Mouse (Mus musculus): ENCODE results near the gene Oxld1.

Oxld1 gene

DNA sequence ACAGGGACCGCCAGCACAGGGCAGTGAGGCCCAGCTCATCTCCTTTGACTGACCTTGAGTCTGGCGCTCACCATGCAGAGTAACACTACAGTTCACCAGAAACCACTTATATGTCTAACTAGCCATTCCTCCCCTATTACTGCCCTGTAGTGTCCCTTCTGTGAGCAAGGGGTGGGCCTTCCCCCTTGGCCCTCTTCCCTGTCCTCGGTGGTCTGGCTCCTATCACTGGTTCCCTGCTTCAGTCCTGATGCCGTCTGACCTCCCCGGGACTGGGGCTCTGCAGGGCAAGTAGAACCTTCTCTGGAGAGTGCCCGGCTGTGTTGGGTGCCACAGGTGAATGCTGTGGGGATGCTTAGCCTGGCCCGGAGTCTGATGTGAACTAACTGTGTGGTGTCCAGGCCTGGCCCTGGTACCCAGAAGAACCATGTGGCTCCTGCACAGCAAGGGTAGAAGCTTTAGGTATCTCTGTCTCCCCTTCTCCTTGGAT, 25.6 kb upstream of the Oxld1 start:
- no peak for DNase-seq

- DNase-seq: peak; percentile 58
Observed at GRCm38 (mm10) chr11:120472052-120472451, 14.2 kb upstream of the Oxld1 start.

GRCm38 (mm10) chr11:120467736-120468092, 9.8 kb upstream of the Oxld1 start:
- no peak for DNase-seq

GRCm38 (mm10) chr11:120467051-120467735, 9.3 kb upstream of the Oxld1 start, which contains the start of gene Arl16:
Arl16 (minus strand) TSS chr11:120467607.
- DNase-seq: peak; percentile 96

DNA sequence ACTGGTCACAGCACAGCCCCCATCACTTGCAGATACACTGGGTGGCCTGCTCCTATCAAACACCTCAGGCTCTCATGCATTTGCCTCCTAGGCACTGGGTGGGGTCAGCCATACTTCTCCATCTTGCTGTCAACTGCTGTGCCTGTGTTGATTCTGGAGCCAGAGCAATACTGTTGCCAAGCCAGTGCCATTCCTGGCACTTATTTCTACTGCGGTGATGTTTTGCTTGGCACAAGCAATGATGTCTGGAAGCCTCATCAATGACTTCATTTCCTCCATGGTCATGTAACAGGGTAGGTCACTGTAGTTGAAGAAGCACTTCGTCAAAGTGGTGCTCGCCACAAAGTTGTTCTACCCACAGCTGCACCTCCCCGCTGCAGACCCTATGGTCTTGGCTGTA, 7.7 kb upstream of the Oxld1 start:
- no peak for DNase-seq

- no peak for DNase-seq
Observed at GRCm38 (mm10) chr11:120464365-120464764, 6.5 kb upstream of the Oxld1 start.

DNA sequence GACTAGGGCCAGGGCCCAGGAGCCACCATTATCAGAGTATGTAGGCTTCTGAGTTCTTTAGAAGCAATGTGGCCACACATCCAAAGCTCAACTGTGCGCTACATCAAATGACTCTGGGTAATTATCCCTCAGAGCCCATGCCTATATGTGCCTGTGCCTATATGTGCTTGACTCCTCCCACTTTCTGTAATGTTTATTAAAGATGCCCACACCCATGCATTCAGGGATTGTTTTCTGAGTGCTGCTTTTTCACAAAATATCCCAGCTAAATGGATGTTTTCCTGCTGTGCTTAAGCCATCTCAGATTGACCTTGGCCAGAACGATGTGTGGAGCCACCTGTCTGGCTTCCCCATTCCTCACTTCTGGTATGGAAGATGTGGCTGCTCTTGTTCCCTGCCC, 5.7 kb upstream of the Oxld1 start:
- DNase-seq: no peak

GRCm38 (mm10) chr11:120458847-120459597, 1.2 kb upstream of the Oxld1 start:
- no peak for DNase-seq

GRCm38 (mm10) chr11:120457370-120457769, 498 bp downstream of the Oxld1 start:
- no peak for DNase-seq

DNA sequence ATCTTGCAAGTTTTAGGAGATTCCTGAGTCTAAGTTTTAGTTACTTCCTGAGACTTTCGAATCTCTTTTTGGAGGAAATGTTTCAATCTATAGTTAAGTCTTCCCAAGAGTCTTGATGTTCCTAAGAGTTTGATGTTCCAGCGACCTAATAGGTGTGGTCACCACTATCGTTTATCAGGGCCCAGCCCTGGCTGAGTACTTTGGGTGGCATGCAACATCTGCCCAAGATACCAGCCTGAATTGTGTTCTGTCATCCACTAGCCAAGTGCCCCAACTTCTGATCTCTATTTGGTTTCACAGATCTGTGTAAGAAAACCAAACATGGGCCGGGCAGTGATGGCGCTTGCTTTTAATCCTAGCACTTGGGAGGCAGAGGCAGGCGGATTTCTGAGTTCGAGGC, 2.5 kb downstream of the Oxld1 start:
- no peak for DNase-seq

DNA sequence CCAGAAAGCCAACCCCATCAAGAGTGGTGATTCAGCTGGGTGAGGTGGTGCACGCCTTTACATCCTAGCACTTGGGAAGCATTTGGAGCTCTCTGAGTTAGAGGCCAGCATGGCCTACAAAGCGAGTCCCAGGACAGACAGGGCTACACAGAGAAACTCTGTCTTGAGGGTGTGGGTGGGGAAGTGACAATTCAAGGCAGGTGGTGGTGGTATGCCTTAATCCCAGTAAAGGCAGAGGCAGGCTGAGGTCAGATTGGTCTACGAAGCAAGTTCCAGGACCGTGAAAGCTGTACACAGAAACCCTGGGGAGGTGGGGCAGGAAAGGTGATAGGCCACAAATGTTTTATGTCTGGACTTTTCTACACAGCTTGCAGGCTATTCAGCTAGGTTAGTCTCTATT, 2.9 kb downstream of the Oxld1 start:
- no peak for DNase-seq

- DNase-seq: no peak
Observed at GRCm38 (mm10) chr11:120453306-120453705, 4.6 kb downstream of the Oxld1 start, which contains the start of gene Pde6g. Pde6g (minus strand) TSS chr11:120453500.

DNA sequence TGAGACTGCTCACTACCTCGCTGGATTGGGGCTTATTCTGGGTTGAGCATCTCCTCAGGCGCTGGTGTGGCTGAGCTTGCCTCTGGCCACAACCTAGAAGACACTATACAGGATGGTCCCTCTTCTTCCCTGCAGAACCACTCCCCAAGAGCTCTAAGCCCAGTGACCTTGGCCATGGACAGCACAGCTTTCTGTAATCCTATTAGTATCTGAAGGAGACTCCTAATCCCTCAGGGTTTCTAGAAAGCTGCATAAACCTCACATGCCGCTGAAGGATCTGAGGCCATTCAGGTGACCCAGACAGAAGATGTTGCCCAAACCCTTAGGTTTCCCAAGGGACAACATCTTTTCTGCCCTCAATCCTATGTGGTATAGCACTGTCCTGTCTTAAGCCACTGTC, 5.6 kb downstream of the Oxld1 start:
- DNase-seq: no peak

- DNase-seq: no peak
Observed at GRCm38 (mm10) chr11:120447179-120447578, 10.7 kb downstream of the Oxld1 start.

DNA sequence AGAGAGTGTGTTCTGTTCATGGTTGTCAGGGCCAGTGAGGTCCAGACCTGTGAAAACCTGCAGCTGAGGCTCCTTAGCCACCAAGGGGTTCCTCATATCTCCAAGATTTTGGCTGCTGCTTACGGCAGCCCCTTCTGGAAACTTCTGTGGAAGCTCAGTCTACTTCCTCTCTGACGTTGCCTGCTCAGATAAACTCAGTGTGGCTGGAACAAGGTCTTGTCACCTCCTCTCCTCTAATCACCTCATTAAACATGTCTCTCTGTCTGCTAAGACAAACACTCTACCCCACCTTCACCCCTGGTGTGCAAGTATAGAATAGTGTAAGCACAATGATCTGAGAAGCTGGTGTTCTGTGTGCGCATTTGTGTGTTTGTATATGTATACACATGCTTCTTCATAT, 12.4 kb downstream of the Oxld1 start:
- no peak for DNase-seq

DNA sequence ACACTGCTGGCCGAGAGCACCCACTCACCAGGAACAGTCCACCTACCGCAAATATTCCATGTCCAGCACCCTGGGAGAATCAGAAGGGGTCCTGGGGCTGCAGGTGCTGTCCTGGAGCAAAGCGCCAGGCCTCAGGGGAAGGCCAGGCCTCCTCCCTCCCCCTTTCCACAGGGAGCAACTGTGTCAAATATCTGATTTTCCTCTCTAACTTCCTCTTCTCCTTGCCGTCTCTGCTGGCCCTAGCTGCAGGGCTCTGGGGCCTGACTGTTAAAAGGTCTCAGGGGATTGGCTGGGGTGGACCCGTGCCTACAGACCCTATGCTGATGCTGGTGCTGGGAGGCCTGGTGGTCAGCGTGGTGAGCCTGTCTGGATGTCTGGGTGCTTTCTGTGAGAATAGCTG, 13.8 kb downstream of the Oxld1 start:
- no peak for DNase-seq

DNA sequence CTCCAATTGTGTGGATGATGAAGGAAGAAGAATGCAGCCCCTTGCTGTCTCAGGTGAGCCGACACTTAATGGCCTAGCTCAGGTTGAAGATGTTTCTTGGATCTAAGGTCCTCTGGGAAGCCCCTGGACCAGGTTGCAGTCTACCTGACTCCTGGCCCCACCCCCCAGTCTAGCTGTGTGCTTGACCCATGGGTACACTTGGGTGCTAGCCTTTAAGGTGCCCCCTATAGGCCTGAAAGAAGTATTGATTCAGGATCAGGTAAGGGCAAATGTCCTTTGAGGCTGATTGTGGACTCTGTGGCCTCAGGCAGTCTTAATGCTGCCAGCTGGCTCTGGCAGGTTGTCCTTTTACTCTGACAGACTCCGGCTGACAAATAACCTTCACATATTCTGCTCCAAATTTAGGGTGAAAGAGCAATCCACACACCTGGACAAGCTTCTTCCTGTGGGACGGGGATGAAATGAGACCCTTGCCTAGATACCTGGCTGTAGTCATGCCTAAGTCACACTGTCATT, 15.0 kb downstream of the Oxld1 start:
- DNase-seq: no peak

- no peak for DNase-seq
Observed at GRCm38 (mm10) chr11:120442344-120442743, 15.5 kb downstream of the Oxld1 start, which contains the start of gene Tspan10. Tspan10 (plus strand) TSS chr11:120442644.

DNA sequence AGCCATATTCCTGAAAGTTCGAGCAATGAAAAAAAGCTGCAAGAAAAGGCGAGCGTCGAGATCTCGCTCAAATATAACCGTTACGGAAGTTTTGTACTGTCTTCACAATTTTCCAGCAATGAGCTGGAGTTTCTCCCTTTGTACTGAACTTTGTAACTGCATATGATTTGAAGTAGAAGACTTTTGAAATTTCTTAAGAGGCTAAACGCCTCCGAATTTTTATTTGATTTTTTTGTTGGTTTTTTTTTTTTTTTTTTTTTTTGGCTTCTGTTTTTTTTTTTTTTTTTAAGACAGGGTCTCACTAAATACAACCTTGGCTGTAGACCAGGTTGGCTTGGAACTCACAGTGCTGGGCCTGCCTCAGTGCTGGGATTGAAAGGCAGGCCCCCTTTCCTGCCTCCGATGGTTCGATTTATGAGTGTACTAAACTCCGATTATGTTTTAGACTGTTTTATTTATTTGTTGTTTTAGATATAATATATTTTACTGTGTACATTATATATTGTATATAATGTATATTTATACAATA, 19.9 kb downstream of the Oxld1 start:
- no peak for DNase-seq

GRCm38 (mm10) chr11:120437152-120437856, 20.6 kb downstream of the Oxld1 start, which contains the start of gene Nploc4:
Nploc4 (minus strand) TSS chr11:120437708.
- peak; percentile 92 for DNase-seq

DNA sequence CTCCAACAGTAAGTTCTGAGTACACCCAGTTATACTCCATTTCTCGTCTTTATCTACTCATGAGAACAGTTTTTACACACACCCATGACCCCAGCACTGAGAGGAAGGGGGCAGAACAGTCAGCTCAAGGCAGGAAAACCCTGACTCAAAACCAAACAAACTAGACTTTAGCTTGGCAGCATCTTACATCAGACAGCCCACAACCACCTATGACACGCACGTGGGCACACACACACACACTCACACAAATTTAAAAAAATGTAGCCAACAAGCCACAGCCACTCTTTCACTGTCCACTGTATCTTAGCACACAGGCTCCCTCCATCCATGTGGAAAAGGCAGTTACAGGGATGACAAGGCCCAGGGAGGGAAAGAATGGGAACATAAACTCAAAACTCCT, 31.1 kb downstream of the Oxld1 start:
- no peak for DNase-seq

- peak; percentile 67 for DNase-seq
Observed at GRCm38 (mm10) chr11:120423569-120424295, 34.1 kb downstream of the Oxld1 start.

All from kidney, postnatal 14 days (tissue).